Mouse (Mus musculus): Measurements from ENCODE around the gene Gpc5. TPM values are rescaled to one million over a fixed set of nuclear protein-coding genes. Genes with fewer than 3 reads are reported as not detected.

Gpc5 gene
- polyA plus RNA-seq, 1 experiment from 2014 or later, result 15.4 TPM

- Histone ChIP-seq H3K9me3 (ENCODE audit: control insufficient read depth, low read length) (no peaks in the 10 kb centered on the region), H3K4me3 (ENCODE audit: low read length) (no peak overlapping the region)
- 51% methylated on average over 3 of the region's 3 CpGs for WGBS
Measured at GRCm38 (mm10) chr14:115177322-115177836, 85.4 kb downstream of the Gpc5 start.

GRCm38 (mm10) chr14:115179925-115180324 lies 87.9 kb downstream of the Gpc5 start:
- WGBS, result 86% methylated on average over 5 of the region's 5 CpGs

More at GRCm38 (mm10) chr14:115177322-115177836, 85.4 kb downstream of the Gpc5 start:
- no peaks in the 10 kb centered on the region for H3K4me1 ChIP-seq (ENCODE audit: control insufficient read depth, insufficient read depth, low read depth, low read length)
- no peak for ATAC-seq
- H3K4me2 ChIP-seq (ENCODE audit: low read length), result no peak overlapping the region
- H3K27me3 ChIP-seq (replicated peaks; ENCODE audit: control insufficient read depth, insufficient read depth, low read length), result no peaks in the 10 kb centered on the region
- H3K9ac ChIP-seq (ENCODE audit: low read depth, low read length), result no peak overlapping the region
- H3K36me3 ChIP-seq (ENCODE audit: control insufficient read depth, insufficient read depth, low read length), result no peaks in the 10 kb centered on the region
- H3K27ac ChIP-seq (ENCODE audit: low read depth, low read length), result no peak overlapping the region

GRCm38 (mm10) chr14:115188256-115188655 lies 96.2 kb downstream of the Gpc5 start:
- no peak for ATAC-seq
- Histone ChIP-seq H3K4me3 (ENCODE audit: low read length) (no peak overlapping the region), H3K4me1 (ENCODE audit: control insufficient read depth, insufficient read depth, low read depth, low read length) (no peaks in the 10 kb centered on the region), H3K27ac (ENCODE audit: low read depth, low read length) (no peak overlapping the region), H3K36me3 (ENCODE audit: control insufficient read depth, insufficient read depth, low read length) (no peaks in the 10 kb centered on the region), H3K4me2 (ENCODE audit: low read length) (no peak overlapping the region), H3K27me3 (replicated peaks; ENCODE audit: control insufficient read depth, insufficient read depth, low read length) (no peaks in the 10 kb centered on the region), H3K9me3 (ENCODE audit: control insufficient read depth, low read length) (no peaks in the 10 kb centered on the region), H3K9ac (ENCODE audit: low read depth, low read length) (no peak overlapping the region)
- 85% methylated on average over 8 of the region's 8 CpGs for WGBS

More at GRCm38 (mm10) chr14:115179925-115180324, 87.9 kb downstream of the Gpc5 start:
- no peaks in the 10 kb centered on the region for H3K36me3 ChIP-seq (ENCODE audit: control insufficient read depth, insufficient read depth, low read length)
- H3K27me3 ChIP-seq (replicated peaks; ENCODE audit: control insufficient read depth, insufficient read depth, low read length), result no peaks in the 10 kb centered on the region
- H3K4me2 ChIP-seq (ENCODE audit: low read length), result no peak overlapping the region
- ATAC-seq, result no peak
- H3K27ac ChIP-seq (ENCODE audit: low read depth, low read length), result no peak overlapping the region
- H3K9me3 ChIP-seq (ENCODE audit: control insufficient read depth, low read length), result no peaks in the 10 kb centered on the region
- H3K4me3 ChIP-seq (ENCODE audit: low read length), result no peak overlapping the region
- no peak overlapping the region for H3K9ac ChIP-seq (ENCODE audit: low read depth, low read length)
- no peaks in the 10 kb centered on the region for H3K4me1 ChIP-seq (ENCODE audit: control insufficient read depth, insufficient read depth, low read depth, low read length)

- ATAC-seq, result no peak
- H3K27me3 ChIP-seq (replicated peaks; ENCODE audit: control insufficient read depth, insufficient read depth, low read length), result no peaks in the 10 kb centered on the region
- no peaks in the 10 kb centered on the region for H3K36me3 ChIP-seq (ENCODE audit: control insufficient read depth, insufficient read depth, low read length)
- 78% methylated on average over 5 of the region's 5 CpGs for WGBS
- no peak overlapping the region for H3K9ac ChIP-seq (ENCODE audit: low read depth, low read length)
- H3K27ac ChIP-seq (ENCODE audit: low read depth, low read length), result no peak overlapping the region
- no peak overlapping the region for H3K4me2 ChIP-seq (ENCODE audit: low read length)
- no peaks in the 10 kb centered on the region for H3K9me3 ChIP-seq (ENCODE audit: control insufficient read depth, low read length)
- H3K4me3 ChIP-seq (ENCODE audit: low read length), result no peak overlapping the region
- no peaks in the 10 kb centered on the region for H3K4me1 ChIP-seq (ENCODE audit: control insufficient read depth, insufficient read depth, low read depth, low read length)
Measured at GRCm38 (mm10) chr14:115228075-115228474, 136.1 kb downstream of the Gpc5 start.

GRCm38 (mm10) chr14:115236387-115236786 lies 144.4 kb downstream of the Gpc5 start:
- 74% methylated on average over 4 of the region's 4 CpGs for WGBS
- Histone ChIP-seq H3K9me3 (ENCODE audit: control insufficient read depth, low read length) (no peaks in the 10 kb centered on the region), H3K9ac (ENCODE audit: low read depth, low read length) (no peak overlapping the region), H3K4me2 (ENCODE audit: low read length) (no peak overlapping the region), H3K27ac (ENCODE audit: low read depth, low read length) (no peak overlapping the region), H3K4me1 (ENCODE audit: control insufficient read depth, insufficient read depth, low read depth, low read length) (no peaks in the 10 kb centered on the region), H3K4me3 (ENCODE audit: low read length) (no peak overlapping the region), H3K27me3 (replicated peaks; ENCODE audit: control insufficient read depth, insufficient read depth, low read length) (no peaks in the 10 kb centered on the region), H3K36me3 (ENCODE audit: control insufficient read depth, insufficient read depth, low read length) (no peaks in the 10 kb centered on the region)
- ATAC-seq, result no peak

- Histone ChIP-seq H3K4me3 (ENCODE audit: low read length) (no peak overlapping the region), H3K27ac (ENCODE audit: low read depth, low read length) (no peak overlapping the region), H3K9ac (ENCODE audit: low read depth, low read length) (no peak overlapping the region), H3K27me3 (replicated peaks; ENCODE audit: control insufficient read depth, insufficient read depth, low read length) (no peaks in the 10 kb centered on the region), H3K4me2 (ENCODE audit: low read length) (no peak overlapping the region), H3K36me3 (ENCODE audit: control insufficient read depth, insufficient read depth, low read length) (no peaks in the 10 kb centered on the region), H3K4me1 (ENCODE audit: control insufficient read depth, insufficient read depth, low read depth, low read length) (no peaks in the 10 kb centered on the region), H3K9me3 (ENCODE audit: control insufficient read depth, low read length) (no peaks in the 10 kb centered on the region)
- no peak for ATAC-seq
- 57% methylated on average over 4 of the region's 4 CpGs for WGBS
Measured at GRCm38 (mm10) chr14:115240621-115241373, 148.8 kb downstream of the Gpc5 start.

GRCm38 (mm10) chr14:115250537-115250936 lies 158.5 kb downstream of the Gpc5 start:
- WGBS, result 92% methylated on average over 6 of the region's 6 CpGs
- no peaks in the 10 kb centered on the region for H3K27me3 ChIP-seq (replicated peaks; ENCODE audit: control insufficient read depth, insufficient read depth, low read length)
- no peak for ATAC-seq

GRCm38 (mm10) chr14:115251791-115252190 lies 159.8 kb downstream of the Gpc5 start:
- Histone ChIP-seq H3K4me3 (ENCODE audit: low read length) (no peak overlapping the region), H3K4me2 (ENCODE audit: low read length) (no peak overlapping the region), H3K4me1 (ENCODE audit: control insufficient read depth, insufficient read depth, low read depth, low read length) (no peaks in the 10 kb centered on the region), H3K9me3 (ENCODE audit: control insufficient read depth, low read length) (no peaks in the 10 kb centered on the region), H3K27ac (ENCODE audit: low read depth, low read length) (no peak overlapping the region), H3K36me3 (ENCODE audit: control insufficient read depth, insufficient read depth, low read length) (no peaks in the 10 kb centered on the region), H3K27me3 (replicated peaks; ENCODE audit: control insufficient read depth, insufficient read depth, low read length) (no peaks in the 10 kb centered on the region), H3K9ac (ENCODE audit: low read depth, low read length) (no peak overlapping the region)
- ATAC-seq, result no peak
- 81% methylated on average over 5 of the region's 5 CpGs for WGBS

More at GRCm38 (mm10) chr14:115250537-115250936, 158.5 kb downstream of the Gpc5 start:
- Histone ChIP-seq H3K36me3 (ENCODE audit: control insufficient read depth, insufficient read depth, low read length) (no peaks in the 10 kb centered on the region), H3K4me1 (ENCODE audit: control insufficient read depth, insufficient read depth, low read depth, low read length) (no peaks in the 10 kb centered on the region), H3K4me2 (ENCODE audit: low read length) (no peak overlapping the region), H3K4me3 (ENCODE audit: low read length) (no peak overlapping the region), H3K9me3 (ENCODE audit: control insufficient read depth, low read length) (no peaks in the 10 kb centered on the region), H3K9ac (ENCODE audit: low read depth, low read length) (no peak overlapping the region), H3K27ac (ENCODE audit: low read depth, low read length) (no peak overlapping the region)

GRCm38 (mm10) chr14:115253155-115253554 lies 161.1 kb downstream of the Gpc5 start:
- WGBS, result 80% methylated on average over 3 of the region's 3 CpGs
- Histone ChIP-seq H3K4me3 (ENCODE audit: low read length) (no peak overlapping the region), H3K27ac (ENCODE audit: low read depth, low read length) (no peak overlapping the region), H3K27me3 (replicated peaks; ENCODE audit: control insufficient read depth, insufficient read depth, low read length) (no peaks in the 10 kb centered on the region), H3K4me1 (ENCODE audit: control insufficient read depth, insufficient read depth, low read depth, low read length) (no peaks in the 10 kb centered on the region), H3K9ac (ENCODE audit: low read depth, low read length) (no peak overlapping the region), H3K36me3 (ENCODE audit: control insufficient read depth, insufficient read depth, low read length) (no peaks in the 10 kb centered on the region), H3K9me3 (ENCODE audit: control insufficient read depth, low read length) (no peaks in the 10 kb centered on the region), H3K4me2 (ENCODE audit: low read length) (no peak overlapping the region)
- no peak for ATAC-seq

Measured in hindbrain, embryonic 16.5 days (tissue).